Mouse (Mus musculus): ENCODE results near the gene Hist2h3c2. TPM values are rescaled to one million over a fixed set of nuclear protein-coding genes. Genes with fewer than 3 reads are reported as not detected.
"Not testable (repeated sequence)": the region's sequence is repeated elsewhere in the genome, so short reads cannot be mapped to it uniquely, and the experiment has no call there.

Gene Hist2h3c2
- total RNA-seq, 2 experiments from 2014 or later = 4.0 to 9.0 TPM

- no peak for DNase-seq
Observed at GRCm38 (mm10) chr3:96236834-96237334, 2.0 kb downstream of the Hist2h3c2 start.

GRCm38 (mm10) chr3:96235836-96236235 is 3.1 kb downstream of the Hist2h3c2 start:
- DNase-seq = no peak

- no peak for DNase-seq
Observed at GRCm38 (mm10) chr3:96234914-96235313, 4.0 kb downstream of the Hist2h3c2 start.

- no peak for DNase-seq
Observed at GRCm38 (mm10) chr3:96231758-96232120, 7.2 kb downstream of the Hist2h3c2 start.

- peak in 1 of 2 experiments; percentile 24 for DNase-seq
Observed at GRCm38 (mm10) chr3:96230910-96231757, 7.8 kb downstream of the Hist2h3c2 start.

- no peak for DNase-seq
Observed at GRCm38 (mm10) chr3:96230404-96230803, 8.5 kb downstream of the Hist2h3c2 start.

GRCm38 (mm10) chr3:96228828-96229227 is 10.1 kb downstream of the Hist2h3c2 start:
- no peak for DNase-seq

GRCm38 (mm10) chr3:96226695-96227648 is 12.0 kb downstream of the Hist2h3c2 start:
- peak; percentile 39 to 75 for DNase-seq

- no peak for DNase-seq
Observed at GRCm38 (mm10) chr3:96225421-96225820, 13.5 kb downstream of the Hist2h3c2 start.

GRCm38 (mm10) chr3:96222774-96223173 is 16.2 kb downstream of the Hist2h3c2 start:
- no peak for DNase-seq

- DNase-seq = no peak
Observed at GRCm38 (mm10) chr3:96221640-96222038, 17.3 kb downstream of the Hist2h3c2 start.

GRCm38 (mm10) chr3:96220765-96221639 is 17.9 kb downstream of the Hist2h3c2 start, which contains the start of the genes Hist2h2ac and Hist2h2be:
Gene Hist2h2ac, minus strand, starts transcription at chr3:96220880.
Gene Hist2h2be, plus strand, starts transcription at chr3:96221119.
- DNase-seq = peak; percentile 94 to 96

GRCm38 (mm10) chr3:96220131-96220764 is 18.7 kb downstream of the Hist2h3c2 start:
- DNase-seq = not testable (repeated sequence)

GRCm38 (mm10) chr3:96219661-96220130 is 19.2 kb downstream of the Hist2h3c2 start, which contains the start of the genes Bola1 and Hist2h2ab:
Gene Bola1, minus strand, starts transcription at chr3:96219709.
Gene Hist2h2ab, plus strand, starts transcription at chr3:96219865.
- DNase-seq = peak; percentile 88 to 89

GRCm38 (mm10) chr3:96219191-96219641 is 19.7 kb downstream of the Hist2h3c2 start:
- DNase-seq = peak; percentile 42 to 66

GRCm38 (mm10) chr3:96209242-96209641 is 29.7 kb downstream of the Hist2h3c2 start:
- DNase-seq = peak in 1 of 2 experiments; percentile 18

GRCm38 (mm10) chr3:96207819-96208218 is 31.1 kb downstream of the Hist2h3c2 start:
- no peak for DNase-seq

- DNase-seq = no peak
Observed at GRCm38 (mm10) chr3:96199731-96200130, 39.2 kb downstream of the Hist2h3c2 start.

GRCm38 (mm10) chr3:96198601-96199251 is 40.2 kb downstream of the Hist2h3c2 start:
- DNase-seq = not testable (repeated sequence)

GRCm38 (mm10) chr3:96198181-96198580 is 40.7 kb downstream of the Hist2h3c2 start:
- no peak for DNase-seq

All from heart, adult 18-20 months (tissue).